Mouse (Mus musculus) brain, embryonic 18.5 days (tissue): ENCODE measurements around the gene Snx20.
A peak's percentile ranks its signal among the peaks of the same experiment; 100 is the strongest.

Source experiments
- DNase-seq: peaks from one replicate; pipeline ENCODE4 v3.0.0-alpha.2; 2012; ENCODE audit warnings: low read depth, low spot score

The Snx20 gene

DNA sequence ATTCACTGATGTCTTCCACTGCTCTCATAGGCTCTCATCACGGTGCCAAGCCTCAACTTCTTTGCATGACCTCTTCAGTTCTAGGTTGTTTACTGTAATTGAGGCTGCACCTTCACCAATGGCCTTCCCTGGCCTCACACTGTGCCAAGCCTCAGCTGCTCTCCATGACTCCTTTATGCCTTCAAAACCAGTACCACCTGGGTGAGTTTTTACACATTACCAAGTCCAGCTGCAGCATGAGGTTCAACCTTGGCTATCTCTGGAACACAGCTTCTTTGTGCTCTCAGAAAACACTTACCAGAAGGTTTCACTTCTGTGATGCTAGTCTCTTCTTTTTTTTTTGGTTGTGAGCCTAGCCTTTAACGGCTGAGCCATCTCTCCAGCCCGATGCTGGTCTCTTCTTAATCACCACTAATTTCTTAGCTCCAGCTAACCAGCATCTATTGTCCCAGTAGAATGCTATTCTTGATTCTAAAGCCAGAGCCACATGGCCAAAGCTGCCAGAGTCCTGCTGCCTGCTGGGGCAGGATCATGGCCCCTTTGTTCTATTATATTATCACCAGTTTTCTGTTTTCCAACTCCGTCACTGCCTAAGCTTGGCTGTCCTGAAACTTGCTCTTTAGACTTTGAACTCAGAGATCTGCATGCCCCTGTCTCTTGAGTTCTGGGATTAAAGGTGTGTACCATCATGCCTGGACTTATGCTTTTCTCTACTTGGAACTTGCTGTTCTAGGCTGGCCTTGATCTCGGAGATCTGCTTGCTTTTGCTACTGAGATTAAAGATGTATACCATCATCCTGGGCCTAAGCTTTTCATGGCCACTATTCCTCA is 7.0 kb upstream of the Snx20 start:
- no peak for DNase-seq

DNA sequence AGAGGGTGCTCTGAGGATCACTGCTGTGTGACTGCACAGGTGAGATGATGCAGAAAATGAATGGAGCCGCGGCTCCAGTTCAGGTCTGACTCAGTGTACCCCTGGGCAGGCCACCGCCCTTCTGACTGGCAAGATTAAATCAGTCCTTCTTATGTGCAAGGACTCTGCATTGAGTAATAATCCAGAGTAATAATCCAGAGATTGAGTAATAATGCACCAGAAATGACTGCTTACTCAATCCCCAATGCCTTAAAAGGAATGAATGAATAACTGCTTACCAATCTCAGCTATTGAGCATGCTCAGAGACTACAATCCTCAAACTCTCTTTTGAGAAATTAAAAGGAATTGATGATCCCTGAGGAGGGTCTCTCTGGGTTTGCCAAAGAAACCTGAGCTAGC is 3.0 kb upstream of the Snx20 start:
- DNase-seq = no peak

DNA sequence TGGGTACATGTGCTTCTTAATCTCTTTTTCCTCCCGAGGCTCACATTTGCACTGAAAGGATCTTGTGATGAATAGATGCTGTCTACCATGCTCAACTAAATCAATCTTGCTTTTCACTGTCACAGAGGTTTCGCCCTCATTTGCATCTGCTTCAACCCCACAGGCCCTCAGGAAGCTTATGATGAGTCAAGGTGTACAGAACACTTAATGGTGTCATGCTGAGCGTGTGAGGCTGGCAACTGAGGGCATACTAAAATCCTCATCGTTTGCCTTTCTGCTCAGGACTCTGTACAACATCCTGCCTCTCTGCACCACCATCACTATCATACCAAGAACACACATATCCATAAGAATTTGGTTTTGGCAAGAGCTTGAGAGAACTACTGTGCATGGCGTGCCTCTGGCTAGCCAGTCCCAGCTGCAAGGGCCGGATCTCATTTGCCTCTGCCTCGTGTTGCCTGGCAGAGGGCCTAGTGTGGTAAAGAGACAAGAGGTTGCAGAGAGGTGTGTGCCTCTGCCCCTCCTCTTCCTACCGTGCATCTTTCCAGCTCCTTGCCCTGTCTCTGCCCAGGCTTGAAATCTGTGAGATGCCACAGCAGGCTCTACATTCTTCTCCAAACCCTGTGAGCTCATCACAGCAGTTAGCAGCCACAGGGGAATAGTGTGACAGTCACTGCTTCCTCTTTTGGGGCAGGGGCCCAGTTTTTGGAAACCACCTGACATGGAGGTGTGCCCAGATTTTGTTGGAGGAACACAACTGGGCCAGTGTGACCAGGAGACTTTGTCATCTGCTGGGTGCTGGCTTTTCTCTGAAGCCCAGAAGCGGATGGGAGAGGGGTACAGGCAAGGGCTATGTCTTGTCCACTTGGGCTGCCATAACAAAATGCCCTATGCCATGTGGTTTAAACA is 1.4 kb upstream of the Snx20 start:
- no peak for DNase-seq

DNA sequence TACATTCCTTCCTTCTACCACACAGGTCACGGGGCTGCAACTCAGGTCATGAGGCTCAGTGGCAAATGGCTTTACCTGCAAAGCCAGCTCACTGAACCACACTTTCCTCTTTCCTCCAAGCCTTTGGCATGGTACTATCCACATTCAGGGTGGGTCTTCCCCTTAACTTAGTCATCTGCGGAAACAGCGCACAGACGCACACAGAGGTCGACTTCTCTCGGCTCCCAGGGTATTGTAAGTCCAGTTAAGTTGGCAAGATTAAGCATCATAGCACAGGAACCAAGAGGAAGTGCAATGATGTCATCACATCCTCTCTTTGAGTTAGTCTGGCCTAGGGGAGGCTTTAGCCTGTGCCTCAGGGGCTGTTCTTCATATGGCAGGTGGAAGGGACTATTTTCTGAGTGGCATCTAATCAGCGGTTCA is 2.6 kb downstream of the Snx20 start:
- no peak for DNase-seq

DNA sequence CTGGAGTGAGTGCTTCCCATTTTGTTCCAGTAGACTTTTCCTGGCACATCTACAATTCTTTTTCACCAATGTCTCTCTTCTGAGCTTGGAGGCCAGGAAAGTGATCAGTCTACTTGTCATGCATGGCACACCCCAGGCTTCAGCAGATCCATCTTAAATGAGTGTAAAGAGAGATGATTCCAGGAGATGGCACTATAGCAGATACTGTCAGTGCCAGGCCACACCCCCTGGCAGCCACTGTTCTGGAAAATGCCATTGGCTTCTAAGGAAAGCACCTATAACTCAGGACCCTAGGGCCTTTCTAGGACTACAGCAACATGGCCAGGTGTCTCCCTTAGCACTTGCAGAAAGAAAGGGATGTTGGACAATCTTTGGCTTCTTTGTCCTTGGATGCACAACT is 4.8 kb downstream of the Snx20 start:
- no peak for DNase-seq

DNA sequence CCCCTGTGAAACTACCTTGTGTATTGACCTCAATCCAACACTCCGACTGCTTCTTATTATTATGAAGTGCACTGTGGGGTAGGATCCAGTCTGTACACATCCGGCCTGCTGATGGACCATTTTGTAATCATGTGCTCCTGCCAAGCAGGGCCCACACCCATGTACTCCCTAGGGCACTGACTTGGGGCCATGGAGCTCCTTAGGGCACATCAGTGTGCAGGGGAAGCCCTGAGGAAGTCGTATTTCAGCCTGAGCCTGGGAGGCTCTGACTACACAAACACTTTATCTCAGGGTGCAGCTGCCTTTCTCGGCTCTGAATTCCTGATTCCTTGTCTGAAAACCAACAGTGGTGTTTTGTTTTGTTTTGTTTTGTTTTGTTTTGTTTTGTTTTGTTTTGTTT is 5.7 kb downstream of the Snx20 start:
- DNase-seq = no peak

DNA sequence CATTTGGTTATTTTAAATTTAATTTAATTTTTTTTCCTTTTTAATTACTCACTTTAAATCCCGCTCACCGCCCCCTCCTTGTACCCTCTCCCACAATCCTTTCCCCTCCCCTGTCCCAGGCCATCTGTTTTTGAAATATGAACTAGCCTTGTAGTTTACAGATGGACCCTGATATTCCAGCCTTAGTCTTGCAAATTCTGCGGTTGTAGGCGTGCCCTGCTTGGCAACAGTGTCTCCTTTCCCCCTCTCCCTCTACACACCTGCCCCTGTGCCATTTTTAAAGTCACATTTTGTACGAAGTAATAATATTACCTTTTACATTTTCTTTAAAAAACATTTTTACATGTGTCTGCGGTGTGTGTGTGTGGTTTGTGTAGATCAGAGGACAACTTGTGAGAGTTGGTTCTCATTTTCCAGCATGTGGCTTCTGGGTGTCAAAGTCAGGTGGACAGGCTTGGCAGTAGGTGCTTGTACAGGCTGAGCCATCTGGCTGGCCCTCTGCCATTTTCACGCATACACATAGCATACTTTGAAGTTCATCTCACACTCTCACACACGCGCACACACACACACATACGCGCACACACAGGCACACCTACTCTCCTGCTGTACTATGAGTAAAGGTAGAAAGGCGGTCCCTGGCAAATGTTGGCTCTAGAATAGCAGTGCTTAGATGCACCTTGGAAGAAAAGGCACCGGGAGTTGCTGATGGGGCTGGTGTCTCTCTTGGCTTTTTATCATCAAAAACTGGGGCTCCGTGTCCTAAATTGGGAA is 7.7 kb downstream of the Snx20 start:
- no peak for DNase-seq

DNA sequence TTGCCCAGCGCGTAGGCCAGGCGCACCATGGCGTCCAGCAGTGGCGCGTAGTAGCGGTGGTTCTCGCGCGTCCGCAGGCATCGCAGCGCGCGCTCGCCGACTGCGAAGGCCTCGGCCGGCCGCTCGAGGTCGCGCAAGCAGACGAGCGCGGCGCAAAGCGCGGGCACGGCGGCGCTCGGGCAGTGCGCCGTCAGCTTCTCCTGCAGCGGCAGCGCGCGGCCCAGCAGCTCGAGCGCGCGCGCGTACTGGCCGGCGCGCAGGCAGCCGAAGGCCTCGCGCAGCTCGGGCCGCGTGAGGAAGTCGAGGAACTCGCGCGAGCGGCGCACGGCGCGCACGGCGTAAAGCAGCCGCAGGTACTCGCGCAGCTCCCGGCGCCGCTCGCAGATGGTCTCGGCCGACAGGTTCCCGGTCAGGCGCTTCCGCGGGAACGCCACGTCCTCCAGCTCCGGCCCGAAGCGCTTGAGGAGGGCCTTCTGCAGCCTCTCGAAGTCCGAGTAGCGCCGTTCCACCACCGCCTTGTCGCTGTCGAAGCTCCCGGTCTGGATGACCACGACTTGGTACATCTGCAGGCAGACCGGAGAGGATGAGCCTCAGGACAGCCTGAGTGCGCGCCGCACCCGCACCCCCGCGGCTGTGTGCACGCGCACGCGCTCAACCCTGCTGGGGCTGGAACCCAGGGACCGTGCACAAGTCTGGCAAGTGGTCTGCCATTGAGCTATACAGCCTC is 8.5 kb downstream of the Snx20 start:
- peak; percentile 82 for DNase-seq

DNA sequence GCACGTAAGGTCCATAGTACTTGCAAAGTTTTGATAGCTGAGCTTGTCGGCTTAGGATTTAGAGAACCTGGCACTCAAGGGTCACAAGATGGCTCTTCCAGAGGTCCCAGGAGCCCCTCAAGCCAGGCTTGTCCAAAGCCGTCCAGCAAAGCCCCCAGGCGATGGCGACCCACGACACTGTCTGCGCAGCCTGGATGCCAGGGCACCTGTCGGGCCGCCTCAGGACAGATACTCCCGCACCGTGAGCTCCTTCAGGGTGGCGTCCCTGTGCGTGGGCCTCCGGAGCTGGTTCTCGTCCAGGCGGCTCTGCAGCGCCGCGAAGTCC is 9.0 kb downstream of the Snx20 start:
- DNase-seq = no peak

DNA sequence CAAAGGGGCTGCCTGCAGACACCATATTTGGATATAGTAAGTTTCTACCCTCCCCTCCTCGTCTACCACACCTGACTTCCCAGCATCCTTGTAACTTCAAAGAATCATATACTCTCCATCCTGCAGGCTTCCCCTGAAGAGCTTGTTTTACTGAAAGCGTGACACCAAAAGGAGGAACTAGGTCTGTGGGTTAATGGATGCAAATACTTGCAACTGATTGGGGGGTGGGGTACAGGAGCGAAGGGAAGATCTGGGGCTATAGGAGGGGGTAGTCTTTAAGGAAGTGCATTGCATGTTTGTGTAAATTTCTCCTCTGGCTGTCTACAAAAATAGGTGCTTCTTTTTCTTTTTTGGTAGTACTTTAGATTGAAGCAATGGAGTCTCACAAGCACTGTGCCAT is 9.5 kb downstream of the Snx20 start:
- DNase-seq = no peak

DNA sequence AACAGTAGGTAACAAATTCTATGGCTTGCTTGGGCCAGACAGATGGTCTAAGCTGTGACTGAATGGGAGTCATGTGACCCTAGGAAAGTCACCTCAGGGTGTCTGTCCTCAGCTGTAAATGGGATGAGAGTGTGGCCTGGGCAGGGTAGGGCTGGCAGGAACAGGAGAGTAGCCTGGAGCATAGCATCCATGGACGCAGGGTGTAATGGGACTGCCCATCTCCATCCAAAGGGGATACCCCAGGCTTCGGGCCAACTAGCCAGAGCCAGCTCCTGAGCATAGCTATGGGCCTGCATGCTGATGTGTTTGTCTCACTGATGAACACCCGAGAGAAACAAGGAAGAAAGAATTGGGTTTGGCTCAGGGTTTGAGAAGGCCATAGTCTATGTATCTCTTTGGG is 11.7 kb downstream of the Snx20 start:
- no peak for DNase-seq

DNA sequence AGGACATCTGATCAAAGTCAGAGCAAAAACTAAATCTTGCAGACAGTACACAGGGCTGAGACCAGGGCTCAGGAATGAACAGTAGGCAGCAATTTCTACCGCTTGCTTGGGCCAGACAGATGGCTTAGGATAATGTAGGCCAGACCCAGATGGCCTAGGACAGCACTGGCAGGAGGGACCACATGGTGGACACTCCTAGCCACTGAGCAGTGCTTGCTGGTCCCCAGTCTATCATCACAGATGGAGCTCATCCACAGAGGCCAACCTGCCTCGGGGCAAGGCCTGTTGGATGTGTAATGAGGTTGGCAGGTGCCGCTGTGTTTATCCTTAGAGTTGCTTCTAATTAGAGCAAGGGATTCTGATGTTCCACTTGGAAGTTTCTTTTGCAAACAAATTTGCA is 12.6 kb downstream of the Snx20 start:
- DNase-seq = no peak

DNA sequence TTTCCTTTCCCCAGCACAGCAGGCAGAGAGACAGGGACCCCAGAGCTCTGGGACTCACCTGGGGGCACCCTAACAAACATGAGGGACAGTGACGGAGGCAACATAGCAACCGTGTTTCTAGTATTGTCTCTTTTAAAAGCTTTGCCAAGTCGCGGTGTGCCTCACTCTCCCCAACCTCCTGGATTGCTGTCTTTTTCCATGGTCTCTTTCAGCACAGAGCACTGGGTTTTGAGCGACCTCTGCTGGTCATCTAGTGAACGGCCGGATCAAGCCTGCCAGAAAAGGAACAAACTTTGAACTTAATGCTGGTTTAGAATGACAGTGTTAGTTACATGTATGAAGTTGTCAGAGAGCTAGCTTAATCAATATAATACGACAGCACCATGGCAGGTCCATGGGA is 14.5 kb downstream of the Snx20 start:
- no peak for DNase-seq

DNA sequence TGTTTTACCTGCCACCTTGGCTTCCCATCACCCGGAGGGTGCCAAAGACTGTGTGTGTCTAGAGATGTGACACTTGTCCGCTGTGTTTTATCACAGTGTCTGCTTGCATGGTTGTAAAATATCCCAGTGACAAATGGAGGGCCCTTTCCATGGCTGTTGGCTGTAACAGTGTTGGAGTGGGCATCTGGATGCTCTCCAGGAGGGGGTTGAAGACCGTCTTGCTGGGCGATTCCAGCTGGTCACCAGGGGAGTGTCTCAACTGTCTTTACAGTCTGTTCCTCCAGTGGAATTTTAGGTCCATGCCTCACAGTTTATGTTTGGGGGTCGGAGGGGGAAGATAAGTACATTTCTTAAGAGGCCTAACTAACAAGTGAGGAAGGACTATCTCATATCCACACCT is 15.0 kb downstream of the Snx20 start:
- DNase-seq = no peak

DNA sequence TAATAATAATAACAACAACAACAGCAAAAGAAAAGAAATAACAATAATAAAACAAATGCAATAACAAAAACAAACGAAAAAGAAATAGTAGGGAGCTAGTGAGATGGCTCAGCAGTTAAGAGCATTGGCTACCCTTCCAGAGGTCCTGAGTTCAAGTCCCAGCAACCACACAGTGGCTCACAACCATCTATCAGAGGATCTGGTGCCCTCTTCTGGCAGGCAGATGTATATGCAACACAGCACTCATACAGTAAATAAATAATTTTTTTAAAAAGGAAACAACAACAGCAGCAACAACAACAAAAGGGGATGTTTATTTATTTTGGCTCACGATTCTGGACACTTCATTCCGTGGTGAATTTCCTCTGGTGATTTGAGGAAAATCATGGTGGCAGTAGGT is 16.4 kb downstream of the Snx20 start:
- DNase-seq = no peak

DNA sequence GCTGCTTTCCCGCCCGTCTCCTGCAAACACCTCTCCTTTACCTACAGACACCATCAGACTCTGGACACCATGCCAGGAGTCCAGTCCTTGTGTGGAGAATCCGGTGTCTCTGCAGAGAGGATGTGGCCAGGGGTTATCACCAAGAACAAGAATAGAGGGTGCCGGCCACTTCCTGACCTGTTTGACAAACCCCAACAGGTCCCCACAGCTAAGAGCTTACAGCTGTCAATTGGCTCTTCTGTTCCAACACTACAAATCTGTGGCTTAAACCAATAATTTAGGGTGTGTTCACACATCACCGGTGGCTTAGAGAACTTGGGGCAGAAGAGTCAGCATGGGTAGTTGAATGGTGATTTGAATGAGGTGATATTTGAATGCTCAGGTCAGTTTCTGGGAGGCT is 17.3 kb downstream of the Snx20 start:
- no peak for DNase-seq

DNA sequence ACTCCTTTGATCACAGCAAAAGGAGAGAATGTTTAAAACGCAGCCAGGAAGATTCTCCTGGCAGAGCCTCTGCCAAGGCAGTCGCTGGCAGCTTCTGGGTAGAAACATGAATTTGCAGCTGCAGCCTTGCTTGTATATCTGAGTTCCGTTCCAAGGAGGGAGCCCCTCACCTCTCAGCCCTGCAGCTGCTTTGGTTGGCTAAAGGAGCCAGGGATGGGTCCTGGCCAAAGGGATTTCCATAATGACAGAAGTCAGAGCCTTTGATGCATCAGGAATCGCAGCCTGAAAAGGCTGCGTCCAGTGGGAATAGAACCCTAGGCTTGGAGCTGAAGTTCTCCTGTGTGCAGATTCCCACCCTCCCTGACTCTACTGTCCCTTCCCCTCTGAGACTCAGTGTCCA is 20.9 kb downstream of the Snx20 start:
- no peak for DNase-seq

DNA sequence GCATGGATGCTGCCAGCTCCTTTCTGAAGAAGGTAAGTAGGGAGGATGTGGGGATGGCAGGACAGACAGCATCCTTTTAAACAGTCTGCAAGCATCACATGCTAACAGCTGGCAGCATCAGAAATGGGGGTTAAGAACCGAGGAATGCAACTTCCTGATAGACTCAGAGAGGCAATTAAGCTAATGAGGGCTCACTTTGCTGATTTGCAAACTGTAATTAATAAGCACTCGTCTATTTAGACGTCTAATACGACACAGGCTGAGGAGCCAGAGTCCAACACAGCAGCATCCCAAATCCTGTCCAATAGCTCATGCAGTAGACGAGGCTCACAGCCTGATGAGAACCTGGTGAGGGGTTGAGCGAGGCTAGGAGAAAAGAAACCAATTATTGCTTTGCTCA is 25.7 kb downstream of the Snx20 start:
- DNase-seq = no peak

DNA sequence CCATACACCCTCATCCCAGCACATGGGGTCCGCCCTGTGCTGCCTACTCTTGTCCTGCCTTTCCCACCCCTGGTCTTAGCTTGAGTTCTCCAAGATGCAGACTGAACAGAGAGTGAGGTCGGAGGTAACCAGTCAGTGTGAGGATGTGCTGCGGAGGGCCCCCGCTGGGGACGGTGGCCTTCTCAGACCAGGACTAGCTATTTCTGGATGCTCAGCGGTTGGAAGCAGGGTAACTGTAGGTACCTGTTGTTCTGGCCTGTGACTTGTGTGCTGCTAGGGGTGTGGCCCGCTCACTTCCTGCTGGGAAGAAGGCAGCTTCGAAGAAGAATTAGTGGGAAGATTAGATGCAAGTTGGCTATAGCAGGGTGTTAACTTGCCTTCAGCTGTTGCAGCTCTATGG is 26.9 kb downstream of the Snx20 start:
- no peak for DNase-seq

DNA sequence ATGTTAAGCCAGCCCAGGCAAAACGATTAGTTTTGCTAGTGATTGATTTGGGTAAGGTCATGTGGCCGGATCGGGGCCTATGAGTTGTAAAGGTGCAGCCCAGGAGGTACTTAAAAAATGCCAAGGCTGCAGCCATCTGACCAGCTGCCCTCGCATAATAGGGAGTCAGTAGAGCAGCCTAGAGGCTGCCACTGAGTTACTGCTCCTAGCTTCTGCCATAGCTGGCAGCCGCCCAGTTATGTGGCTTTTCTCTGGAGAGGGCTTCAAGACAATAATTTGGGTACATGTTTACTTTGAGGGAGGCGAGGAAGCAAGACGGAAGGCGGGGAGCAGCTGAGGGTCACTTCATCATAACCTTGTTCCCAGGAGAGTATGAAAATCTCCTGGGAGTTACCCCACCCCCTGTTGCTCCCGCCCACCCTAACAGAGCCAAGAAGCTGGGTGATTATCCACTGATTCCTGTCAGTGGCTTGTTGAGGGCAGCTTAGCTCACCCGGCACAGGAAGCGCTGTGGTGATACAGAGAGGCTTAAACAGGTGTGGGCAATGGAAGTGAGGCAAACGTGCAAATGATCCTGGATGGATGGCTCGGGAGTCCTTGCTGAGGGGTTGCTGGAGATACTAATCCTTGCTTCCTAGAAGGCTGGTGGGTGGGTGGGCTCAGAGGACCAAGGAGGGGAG is 30.4 kb downstream of the Snx20 start:
- DNase-seq = no peak
